ENCODE assay signal across 28 mouse cellular contexts in genomic region chr3:123285649-123286048, GRCm38 (mm10). TPM values are rescaled to one million over a fixed set of nuclear protein-coding genes. Genes with fewer than 3 reads are reported as not detected.
DNase-seq lines count a peak whose midpoint lies in the region; ATAC-seq and TF ChIP-seq lines count a peak whose summit lies in the region.
"Had no signal": no experiment of that assay in that cellular context is flagged by ENCODE, and none has a peak within 500 bp of the region (broad histone marks: within the 10 kb centered on the region; RNA-seq: fewer than 3 reads in every experiment).

No protein-coding gene starts in this region.

- ATAC-seq in embryonic facial prominence, embryonic 14.5 days (ENCODE audit: low read depth): no peak
- ATAC-seq in lung, embryonic 14.5 days (ENCODE audit: insufficient read depth): peak; percentile 52; the same call in 1 of the 2 replicates
- ATAC-seq in limb, embryonic 14.5 days (ENCODE audit: low FRiP score, low read depth): peak; percentile 70
- ATAC-seq: forebrain, embryonic 13.5 days; forebrain, embryonic 16.5 days; Patski had no signal

- H3K9ac ChIP-seq in embryonic facial prominence, embryonic 14.5 days (ENCODE audit: low read depth, low read length): no peak overlapping the region
- no peak overlapping the region for H3K9ac ChIP-seq in lung, embryonic 14.5 days
- no peak overlapping the region for H3K9ac ChIP-seq in limb, embryonic 14.5 days (ENCODE audit: low read depth, low read length, severe bottlenecking)
- H3K9ac ChIP-seq: embryonic facial prominence, embryonic 12.5 days; forebrain, embryonic 13.5 days; heart, embryonic 13.5 days; hindbrain, embryonic 12.5 days; hindbrain, embryonic 15.5 days had no signal

- no peak for TF ChIP-seq POLR2A in limb, embryonic 14.5 days (IDR thresholded peaks at IDR 0.05; ENCODE audit: borderline replicate concordance, extremely low read depth, insufficient read depth, insufficient read length)

- no peaks in the 10 kb centered on the region for H3K27me3 ChIP-seq in embryonic facial prominence, embryonic 14.5 days (replicated peaks; ENCODE audit: control insufficient read depth, insufficient read depth, low read length)
- H3K27me3 ChIP-seq in embryonic facial prominence, embryonic 10.5 days (replicated peaks; ENCODE audit: low read depth, poor library complexity, severe bottlenecking): no peaks in the 10 kb centered on the region
- H3K27me3 ChIP-seq in lung, embryonic 14.5 days (ENCODE audit: insufficient read depth, low read length): no peaks in the 10 kb centered on the region
- H3K27me3 ChIP-seq in limb, embryonic 14.5 days (ENCODE audit: control insufficient read depth, insufficient read depth, low read length): no peaks in the 10 kb centered on the region
- H3K27me3 ChIP-seq: CH12.LX; embryonic facial prominence, embryonic 12.5 days; forebrain, embryonic 13.5 days; heart, embryonic 13.5 days; hindbrain, embryonic 12.5 days; hindbrain, embryonic 15.5 days; Patski had no signal

- peaks cover 59% of the 10 kb centered on the region for H3K36me3 ChIP-seq in embryonic facial prominence, embryonic 14.5 days (ENCODE audit: control insufficient read depth, insufficient read depth, low read length)
- H3K36me3 ChIP-seq in embryonic facial prominence, embryonic 10.5 days (replicated peaks): peaks cover 6% of the 10 kb centered on the region
- peaks cover 28% of the 10 kb centered on the region for H3K36me3 ChIP-seq in lung, embryonic 14.5 days (ENCODE audit: insufficient read depth)
- peaks cover 45% of the 10 kb centered on the region for H3K36me3 ChIP-seq in limb, embryonic 14.5 days (ENCODE audit: control insufficient read depth, insufficient read depth, low read length)
- H3K36me3 ChIP-seq: G1E; hindbrain, embryonic 12.5 days; hindbrain, embryonic 15.5 days had no signal

- no peak overlapping the region for H3K27ac ChIP-seq in embryonic facial prominence, embryonic 14.5 days (replicated peaks; ENCODE audit: low read depth, low read length)
- no peak overlapping the region for H3K27ac ChIP-seq in embryonic facial prominence, embryonic 10.5 days (replicated peaks)
- H3K27ac ChIP-seq in lung, embryonic 14.5 days (ENCODE audit: low read depth): no peak overlapping the region
- no peak overlapping the region for H3K27ac ChIP-seq in limb, embryonic 14.5 days (replicated peaks; ENCODE audit: low read depth, low read length)
- H3K27ac ChIP-seq: embryonic facial prominence, embryonic 12.5 days; forebrain, embryonic 10.5 days; forebrain, embryonic 13.5 days; gastrocnemius, adult 2 months; heart, adult 2 months; heart, embryonic 10.5 days; heart, embryonic 13.5 days; hindbrain, embryonic 12.5 days; hindbrain, embryonic 15.5 days had no signal

- H3K9me3 ChIP-seq in embryonic facial prominence, embryonic 14.5 days (ENCODE audit: control insufficient read depth, low read length): no peaks in the 10 kb centered on the region
- H3K9me3 ChIP-seq in embryonic facial prominence, embryonic 10.5 days: no peaks in the 10 kb centered on the region
- no peaks in the 10 kb centered on the region for H3K9me3 ChIP-seq in lung, embryonic 14.5 days (ENCODE audit: low read depth, low read length)
- H3K9me3 ChIP-seq in limb, embryonic 14.5 days (ENCODE audit: control insufficient read depth, low read length): no peaks in the 10 kb centered on the region
- H3K9me3 ChIP-seq: embryonic facial prominence, embryonic 12.5 days; forebrain, embryonic 10.5 days; forebrain, embryonic 13.5 days; heart, embryonic 10.5 days; heart, embryonic 13.5 days; hindbrain, embryonic 12.5 days; hindbrain, embryonic 15.5 days had no signal

- TF ChIP-seq CTCF in lung, embryonic 14.5 days (IDR thresholded peaks at IDR 0.05; ENCODE audit: low read depth): no peak

- peak; percentile 36 for DNase-seq in embryonic facial prominence, embryonic 14.5 days (ENCODE audit: low spot score)
- DNase-seq in embryonic facial prominence, embryonic 10.5 days (ENCODE audit: low spot score): no peak
- DNase-seq in lung, embryonic 14.5 days: peak; percentile 11
- no peak for DNase-seq in lung, postnatal 10 days
- DNase-seq in limb, embryonic 14.5 days (ENCODE audit: low spot score): no peak
- no peak for DNase-seq in urinary bladder, postnatal 4 days (ENCODE audit: low spot score in 2 of 2)
- DNase-seq in spleen, adult 12 weeks (ENCODE audit: low spot score): no peak
- DNase-seq: adrenal gland, postnatal 10 days; adrenal gland, postnatal 36 days; B cell, adult 2 months; cerebellum, adult 18-20 months; cerebellum, adult 9-10 months; cerebellum, postnatal 14 days; gastrocnemius, adult 2 months; gastrocnemius, postnatal 14 days; heart, adult 2 months; heart, postnatal 14 days had no signal

- H3K4me1 ChIP-seq in embryonic facial prominence, embryonic 14.5 days (ENCODE audit: control insufficient read depth, insufficient read depth, low read length): no peaks in the 10 kb centered on the region
- H3K4me1 ChIP-seq in embryonic facial prominence, embryonic 10.5 days: peaks cover 14% of the 10 kb centered on the region
- no peaks in the 10 kb centered on the region for H3K4me1 ChIP-seq in lung, embryonic 14.5 days (ENCODE audit: insufficient read depth)
- H3K4me1 ChIP-seq in limb, embryonic 14.5 days (ENCODE audit: control insufficient read depth, insufficient read depth, low read length): peaks cover 6% of the 10 kb centered on the region
- H3K4me1 ChIP-seq: forebrain, embryonic 13.5 days; hindbrain, embryonic 12.5 days; hindbrain, embryonic 15.5 days had no signal

- H3K4me2 ChIP-seq in embryonic facial prominence, embryonic 14.5 days (ENCODE audit: low read depth, low read length): no peak overlapping the region
- H3K4me2 ChIP-seq in lung, embryonic 14.5 days: no peak overlapping the region
- no peak overlapping the region for H3K4me2 ChIP-seq in limb, embryonic 14.5 days (replicated peaks; ENCODE audit: low read depth, low read length, severe bottlenecking)
- H3K4me2 ChIP-seq: embryonic facial prominence, embryonic 12.5 days; forebrain, embryonic 13.5 days; heart, embryonic 13.5 days; hindbrain, embryonic 12.5 days; hindbrain, embryonic 15.5 days had no signal

- H3K4me3 ChIP-seq in embryonic facial prominence, embryonic 14.5 days (ENCODE audit: low read depth, low read length): no peak overlapping the region
- no peak overlapping the region for H3K4me3 ChIP-seq in embryonic facial prominence, embryonic 10.5 days
- H3K4me3 ChIP-seq in lung, embryonic 14.5 days (ENCODE audit: low read depth, low read length): no peak overlapping the region
- H3K4me3 ChIP-seq in limb, embryonic 14.5 days (replicated peaks; ENCODE audit: low read length): no peak overlapping the region
- H3K4me3 ChIP-seq: embryonic facial prominence, embryonic 12.5 days; forebrain, embryonic 10.5 days; forebrain, embryonic 13.5 days; gastrocnemius, adult 2 months; heart, adult 2 months; heart, embryonic 10.5 days; heart, embryonic 13.5 days; hindbrain, embryonic 12.5 days; hindbrain, embryonic 15.5 days had no signal

RNA-seq across cellular contexts. Expression of gene Sec24d, which starts 18.4 kb away (rescaled TPM):
- 125 and 128 TPM in 2 replicates for polyA plus RNA-seq in embryonic facial prominence, embryonic 14.5 days (2014; fragmentation: Nextera tagmentation; extraction: Ambion mirVana)
- polyA plus RNA-seq in embryonic facial prominence, embryonic 10.5 days (2016; fragmentation: Nextera tagmentation; extraction: Ambion mirVana): 24.4 and 26.9 TPM in 2 replicates
- polyA plus RNA-seq in lung, embryonic 14.5 days (2014; fragmentation: Nextera tagmentation; extraction: Ambion mirVana): 66.1 and 78.9 TPM in 2 replicates
- polyA plus RNA-seq in limb, embryonic 14.5 days (2012; rRNA removed): 97.5 and 175 TPM in 2 replicates
- polyA plus RNA-seq in limb, embryonic 14.5 days (2014; fragmentation: Nextera tagmentation; extraction: Ambion mirVana): 110 TPM in 2 replicates
- polyA plus RNA-seq: G1E had no signal

RNA-seq across cellular contexts. Expression of gene Synpo2, which starts 49.7 kb away (rescaled TPM):
- polyA plus RNA-seq in embryonic facial prominence, embryonic 14.5 days (2014; fragmentation: Nextera tagmentation; extraction: Ambion mirVana): 9.7 and 12.8 TPM in 2 replicates
- polyA plus RNA-seq in embryonic facial prominence, embryonic 10.5 days (2016; fragmentation: Nextera tagmentation; extraction: Ambion mirVana): 4.9 TPM in 2 replicates
- polyA plus RNA-seq in lung, embryonic 14.5 days (2014; fragmentation: Nextera tagmentation; extraction: Ambion mirVana): 13.2 TPM in 2 replicates
- polyA plus RNA-seq in limb, embryonic 14.5 days (2012; rRNA removed): 4.2 and 5.4 TPM in 2 replicates
- polyA plus RNA-seq in limb, embryonic 14.5 days (2014; fragmentation: Nextera tagmentation; extraction: Ambion mirVana): 6.3 and 6.8 TPM in 2 replicates
- polyA plus RNA-seq: G1E had no signal

Comparison
In these comparisons a context has a peak if more than half of its experiments do, and no peak if none do; other contexts are left out.
1. DNase-seq: peak in embryonic facial prominence, embryonic 14.5 days (single experiment) and lung, embryonic 14.5 days (single experiment); none in embryonic facial prominence, embryonic 10.5 days (single experiment), lung, postnatal 10 days (single experiment), limb, embryonic 14.5 days (single experiment), urinary bladder, postnatal 4 days (0 of 2) and spleen, adult 12 weeks (single experiment).